Mouse (Mus musculus) hindbrain, embryonic 11.5 days (tissue): ENCODE measurements at regions not wholly inside any gene's neighbourhood (a gene's known extent, or its start where the extent isn't known, plus 50 kb on each side); places are given as distances from the start of the nearest gene placed in this dataset.

Experiments
- ATAC-seq: fragments of 200-750 bp; cut with Nextera tagmentation; 2 replicates; pipeline ENCODE4 v1.8.0; 2017; ENCODE audit warnings: mild to moderate bottlenecking, moderate TSS enrichment, moderate library complexity; ENCODE audit not compliant: low FRiP score
- DNase-seq: peaks from one replicate; pipeline ENCODE4 v3.0.0-alpha.2; 2015; ENCODE audit warnings: low spot score
- H3K27ac ChIP-seq: fragments of 300-500 bp; sonication (generic); 2 replicates; pipeline ENCODE4 v1.5.1; 2014; ENCODE audit warnings: mild to moderate bottlenecking, low read depth, low read length
- H3K27me3 ChIP-seq: fragments of 300-500 bp; sonication (generic); 2 replicates; pipeline ENCODE4 v1.6.1; 2014; ENCODE audit warnings: mild to moderate bottlenecking, low read length, moderate library complexity, mixed read lengths; ENCODE audit not compliant: control insufficient read depth, insufficient read depth
- H3K36me3 ChIP-seq: fragments of 300-500 bp; sonication (generic); 2 replicates; pipeline ENCODE4 v1.6.1; 2014; ENCODE audit warnings: mild to moderate bottlenecking, low read length, moderate library complexity, mixed read lengths; ENCODE audit not compliant: control insufficient read depth, insufficient read depth
- H3K4me1 ChIP-seq: fragments of 300-500 bp; sonication (generic); replicated peaks from 2 replicates; pipeline ENCODE4 v1.6.1; 2014; ENCODE audit warnings: low read length, mixed read lengths; ENCODE audit not compliant: control insufficient read depth, insufficient read depth
- H3K4me2 ChIP-seq: fragments of 300-500 bp; sonication (generic); replicated peaks from 2 replicates; pipeline ENCODE4 v1.6.1; 2014; ENCODE audit warnings: mild to moderate bottlenecking, low read depth, low read length
- H3K4me3 ChIP-seq: fragments of 300-500 bp; sonication (generic); 2 replicates; pipeline ENCODE4 v1.5.1; 2014; ENCODE audit warnings: low read depth, low read length
- H3K9ac ChIP-seq: fragments of 300-500 bp; sonication (generic); 2 replicates; pipeline ENCODE4 v1.6.1; 2014; ENCODE audit warnings: low read depth, low read length
- H3K9me3 ChIP-seq: fragments of 300-500 bp; sonication (generic); 2 replicates; pipeline ENCODE4 v1.6.1; 2016; ENCODE audit warnings: low read length; ENCODE audit not compliant: control insufficient read depth
- WGBS: fragments of 180-500 bp; shearing (Covaris S2); extraction: QIAGEN DNeasy Blood & Tissue Kit; methylation state at CpG from one replicate; pipeline ENCODE4 v1.1.7; 2014; 5-methylcytosine and 5-hydroxymethylcytosine counted together

DNA sequence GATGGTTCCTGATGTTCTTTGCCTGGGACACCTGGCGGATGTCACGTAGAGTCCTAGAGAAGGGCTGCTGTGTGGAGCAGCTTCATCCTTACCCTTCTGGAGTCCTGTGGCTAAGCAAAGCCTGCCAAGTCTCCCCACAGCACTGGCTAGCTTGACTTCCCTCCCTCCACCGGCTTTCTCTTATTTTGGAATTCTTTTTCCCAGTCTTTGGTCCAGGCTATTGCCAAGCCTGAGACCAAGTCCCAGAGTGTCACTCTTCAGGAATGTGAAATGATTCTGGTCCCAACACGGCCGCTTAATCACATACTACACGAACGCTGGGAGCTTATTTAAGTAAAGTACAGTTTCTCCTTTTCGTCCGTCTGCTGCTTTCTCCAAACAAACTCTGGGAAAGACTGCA lies 146.4 kb downstream of the Fndc1 start:
- Histone ChIP-seq H3K27me3 (no peaks in the 10 kb centered on the region), H3K27ac (no peak overlapping the region), H3K4me1 (no peaks in the 10 kb centered on the region), H3K9ac (no peak overlapping the region), H3K9me3 (no peaks in the 10 kb centered on the region), H3K36me3 (no peaks in the 10 kb centered on the region), H3K4me3 (no peak overlapping the region), H3K4me2 (no peak overlapping the region)
- ATAC-seq (no peak), DNase-seq (no peak)
- WGBS, result 88% methylated on average over 9 of the region's 9 CpGs

GRCm38 (mm10) chr17:7679786-7680185 lies 147.3 kb downstream of the Fndc1 start:
- ATAC-seq, result no peak
- Histone ChIP-seq H3K9me3 (no peaks in the 10 kb centered on the region), H3K4me3 (no peak overlapping the region), H3K4me2 (no peak overlapping the region), H3K9ac (no peak overlapping the region), H3K27ac (no peak overlapping the region), H3K4me1 (no peaks in the 10 kb centered on the region), H3K36me3 (no peaks in the 10 kb centered on the region), H3K27me3 (no peaks in the 10 kb centered on the region)
- DNase-seq, result no peak

DNA sequence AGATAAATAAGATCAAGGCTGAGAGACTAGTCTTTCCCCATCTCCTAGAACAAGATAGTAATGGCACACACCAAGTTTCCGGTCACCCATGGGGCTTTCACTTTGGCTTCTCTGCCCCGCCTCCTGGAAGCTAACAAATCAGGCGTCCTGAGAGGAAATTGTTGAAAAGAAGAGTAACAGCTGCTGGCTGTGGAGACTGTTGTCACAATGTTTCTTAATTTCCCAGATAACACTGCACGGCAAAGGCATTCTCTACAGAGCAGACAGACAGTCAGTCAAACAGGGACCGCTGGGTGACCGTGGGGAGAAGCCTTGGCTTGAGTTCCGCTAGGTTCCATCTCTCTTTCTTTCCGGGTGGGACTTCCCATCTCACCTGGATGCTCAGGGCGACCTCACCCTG lies 148.2 kb downstream of the Fndc1 start:
- H3K9me3 ChIP-seq, result no peaks in the 10 kb centered on the region
- WGBS, result 84% methylated on average over 9 of the region's 9 CpGs
- H3K27me3 ChIP-seq, result no peaks in the 10 kb centered on the region
- H3K9ac ChIP-seq, result no peak overlapping the region
- no peak for ATAC-seq
- H3K27ac ChIP-seq, result no peak overlapping the region
- H3K4me3 ChIP-seq, result no peak overlapping the region
- no peaks in the 10 kb centered on the region for H3K36me3 ChIP-seq
- no peaks in the 10 kb centered on the region for H3K4me1 ChIP-seq
- DNase-seq, result no peak
- no peak overlapping the region for H3K4me2 ChIP-seq

- Histone ChIP-seq H3K4me1 (no peaks in the 10 kb centered on the region), H3K4me3 (no peak overlapping the region), H3K36me3 (no peaks in the 10 kb centered on the region), H3K4me2 (no peak overlapping the region), H3K9me3 (no peaks in the 10 kb centered on the region), H3K27me3 (no peaks in the 10 kb centered on the region), H3K27ac (no peak overlapping the region), H3K9ac (no peak overlapping the region)
- no peak for ATAC-seq
- no peak for DNase-seq
- 87% methylated on average over 7 of the region's 7 CpGs for WGBS
Observed at GRCm38 (mm10) chr17:7677796-7678195, 149.3 kb downstream of the Fndc1 start.

- 84% methylated on average over 8 of the region's 8 CpGs for WGBS
- Histone ChIP-seq H3K4me3 (no peak overlapping the region), H3K9ac (no peak overlapping the region), H3K4me1 (no peaks in the 10 kb centered on the region), H3K4me2 (no peak overlapping the region), H3K36me3 (no peaks in the 10 kb centered on the region), H3K27ac (no peak overlapping the region), H3K27me3 (no peaks in the 10 kb centered on the region), H3K9me3 (no peaks in the 10 kb centered on the region)
- ATAC-seq (no peak), DNase-seq (no peak)
Observed at GRCm38 (mm10) chr17:7677301-7677700, 149.8 kb downstream of the Fndc1 start.

GRCm38 (mm10) chr17:7676776-7677175 lies 150.3 kb downstream of the Fndc1 start:
- no peak overlapping the region for H3K27ac ChIP-seq
- H3K4me3 ChIP-seq, result no peak overlapping the region
- no peaks in the 10 kb centered on the region for H3K27me3 ChIP-seq
- no peaks in the 10 kb centered on the region for H3K4me1 ChIP-seq
- no peaks in the 10 kb centered on the region for H3K36me3 ChIP-seq
- no peaks in the 10 kb centered on the region for H3K9me3 ChIP-seq
- H3K4me2 ChIP-seq, result no peak overlapping the region
- ATAC-seq (no peak), DNase-seq (no peak)
- no peak overlapping the region for H3K9ac ChIP-seq
- WGBS, result 93% methylated on average over 2 of the region's 2 CpGs

GRCm38 (mm10) chr17:7674511-7674910 lies 152.6 kb downstream of the Fndc1 start:
- Histone ChIP-seq H3K9me3 (no peaks in the 10 kb centered on the region), H3K9ac (no peak overlapping the region), H3K36me3 (no peaks in the 10 kb centered on the region), H3K27me3 (no peaks in the 10 kb centered on the region), H3K4me1 (no peaks in the 10 kb centered on the region), H3K4me2 (no peak overlapping the region), H3K27ac (no peak overlapping the region), H3K4me3 (no peak overlapping the region)
- DNase-seq (no peak), ATAC-seq (no peak)
- 91% methylated on average over 2 of the region's 2 CpGs for WGBS

DNA sequence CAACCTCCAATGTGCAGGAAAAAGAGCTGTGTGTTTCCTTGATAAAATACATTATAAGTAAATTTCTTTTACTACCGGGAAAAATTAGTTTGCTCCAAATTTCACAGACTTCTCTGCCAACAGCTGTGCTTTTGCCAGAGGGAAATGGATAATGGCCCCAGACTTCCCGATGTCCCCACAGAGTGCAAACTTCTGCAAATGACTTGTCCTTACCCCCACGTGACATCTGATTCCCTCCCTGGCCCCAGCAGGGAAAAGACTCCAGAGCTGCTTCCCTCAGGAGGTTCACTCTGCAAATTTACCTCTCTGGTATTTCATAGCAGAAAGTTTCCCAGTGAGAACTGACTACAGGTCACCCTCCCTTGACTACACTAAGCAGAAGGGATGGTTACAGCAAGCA lies 159.3 kb downstream of the Fndc1 start:
- ATAC-seq (no peak), DNase-seq (no peak)
- Histone ChIP-seq H3K27ac (no peak overlapping the region), H3K9me3 (no peaks in the 10 kb centered on the region), H3K36me3 (no peaks in the 10 kb centered on the region), H3K4me2 (no peak overlapping the region), H3K4me1 (no peaks in the 10 kb centered on the region), H3K9ac (no peak overlapping the region), H3K4me3 (no peak overlapping the region), H3K27me3 (no peaks in the 10 kb centered on the region)
- WGBS, result 63% methylated on average over 3 of the region's 3 CpGs

- Histone ChIP-seq H3K36me3 (no peaks in the 10 kb centered on the region), H3K9me3 (no peaks in the 10 kb centered on the region), H3K27ac (no peak overlapping the region), H3K4me3 (no peak overlapping the region), H3K4me2 (no peak overlapping the region), H3K27me3 (no peaks in the 10 kb centered on the region), H3K9ac (no peak overlapping the region), H3K4me1 (no peaks in the 10 kb centered on the region)
- ATAC-seq, result no peak
- DNase-seq, result no peak
- 82% methylated on average over 6 of the region's 6 CpGs for WGBS
Observed at GRCm38 (mm10) chr17:7666781-7667398, 160.2 kb downstream of the Fndc1 start.
